Mouse (Mus musculus) gastrocnemius, postnatal 4 days (tissue): ENCODE measurements at regions not wholly inside any gene's neighbourhood (a gene's known extent, or its start where the extent isn't known, plus 50 kb on each side); places are given as distances from the start of the nearest gene placed in this dataset.

ENCODE experiments used
- DNase-seq, 2 experiments: peaks; one replicate each; pipeline ENCODE4 v3.0.0; 2021 to 2022; ENCODE audit warnings: low spot score in 2 of 2, mixed read lengths in 2 of 2

DNA sequence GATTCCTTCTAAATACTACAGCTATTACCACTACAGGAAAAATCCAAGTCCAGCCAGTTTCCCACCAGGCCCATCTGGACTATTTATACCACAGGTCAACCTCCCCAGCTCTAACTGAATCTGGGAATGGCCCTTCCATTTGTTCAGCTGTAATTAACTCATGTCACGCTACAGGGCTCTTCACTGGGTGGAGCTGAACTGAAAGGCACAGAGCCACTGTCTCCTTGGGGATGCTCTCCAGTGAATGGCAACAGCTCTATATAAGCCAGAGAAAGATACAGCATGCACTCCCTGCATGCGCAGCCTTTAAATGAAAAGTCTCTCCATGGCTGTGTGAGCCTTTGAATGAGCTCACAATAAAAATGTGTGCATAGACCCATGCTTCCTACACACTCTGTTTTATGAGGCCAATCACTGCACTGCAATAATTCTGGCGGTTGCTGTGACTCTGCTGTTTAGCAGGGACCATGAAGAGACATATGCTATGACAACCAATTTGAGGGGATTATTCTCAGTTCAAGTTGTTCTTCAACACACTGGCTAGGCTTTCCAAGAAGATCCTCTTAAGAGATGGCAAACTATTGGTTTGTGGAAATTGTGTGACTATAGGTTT lies 376.3 kb upstream of the Kif18a start:
- DNase-seq: no peak

DNA sequence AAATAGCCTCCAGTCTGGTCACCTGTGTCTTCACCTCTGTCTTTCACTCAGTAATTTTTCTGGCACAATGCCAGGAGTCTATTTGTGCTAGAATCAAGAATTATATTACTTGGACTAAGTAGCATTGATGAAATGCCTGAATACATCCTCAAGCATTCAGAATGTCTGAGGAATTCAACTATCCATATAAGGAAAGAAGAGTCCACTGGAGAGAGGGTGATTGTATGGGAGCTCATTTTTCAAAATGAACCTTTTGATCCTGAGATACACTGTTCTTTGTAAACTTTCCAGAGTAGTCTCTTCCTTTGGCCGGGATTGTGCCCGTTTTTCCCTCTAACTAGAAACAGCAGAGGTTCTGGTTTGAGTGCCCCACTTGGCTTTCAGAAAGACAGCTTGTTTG lies 367.0 kb upstream of the Kif18a start:
- DNase-seq: no peak

DNA sequence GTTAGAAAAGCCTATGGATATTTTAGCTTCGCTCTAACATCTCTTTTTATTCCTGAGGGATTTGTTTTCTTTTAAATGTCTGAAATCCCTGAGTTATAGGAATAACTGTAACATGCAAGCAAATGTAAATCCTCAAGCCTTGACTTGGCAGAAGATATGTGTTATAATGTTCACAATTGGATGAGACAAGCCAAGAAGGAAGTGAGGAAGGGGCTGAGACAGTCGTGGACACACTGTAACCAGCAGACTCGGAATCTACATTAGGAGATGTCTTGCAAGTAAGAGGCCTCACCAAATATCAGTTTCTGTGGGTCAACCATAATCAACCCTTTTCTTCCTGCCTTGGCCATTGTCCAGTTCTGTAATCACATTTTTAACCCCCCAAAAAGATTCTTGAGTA lies 366.6 kb upstream of the Kif18a start:
- no peak for DNase-seq

DNA sequence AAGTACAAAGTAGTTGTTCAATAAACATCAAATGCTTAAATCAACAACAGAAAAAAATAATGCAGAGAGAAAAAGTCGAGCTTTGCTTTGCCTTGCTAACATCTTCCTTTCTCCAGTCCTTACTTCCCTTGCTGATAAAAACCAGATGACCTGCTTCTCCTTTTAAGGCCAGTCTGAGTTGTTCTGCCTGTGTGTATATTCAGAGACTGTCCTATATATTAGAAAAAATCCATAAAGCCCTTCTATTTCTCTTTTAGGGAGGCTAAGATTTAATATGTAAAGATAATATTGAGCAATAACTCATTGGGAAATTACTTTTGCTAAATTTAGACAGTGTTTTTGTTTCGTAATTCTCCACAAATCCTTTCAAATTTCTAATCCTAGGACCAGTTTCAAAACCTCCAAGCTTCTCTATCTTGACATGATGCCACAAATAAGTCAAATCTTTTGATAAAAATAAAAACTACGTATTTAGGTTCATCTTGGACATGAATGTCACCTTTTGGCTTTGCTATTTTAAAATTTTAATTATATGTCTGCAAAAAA lies 361.0 kb upstream of the Kif18a start:
- no peak for DNase-seq

DNA sequence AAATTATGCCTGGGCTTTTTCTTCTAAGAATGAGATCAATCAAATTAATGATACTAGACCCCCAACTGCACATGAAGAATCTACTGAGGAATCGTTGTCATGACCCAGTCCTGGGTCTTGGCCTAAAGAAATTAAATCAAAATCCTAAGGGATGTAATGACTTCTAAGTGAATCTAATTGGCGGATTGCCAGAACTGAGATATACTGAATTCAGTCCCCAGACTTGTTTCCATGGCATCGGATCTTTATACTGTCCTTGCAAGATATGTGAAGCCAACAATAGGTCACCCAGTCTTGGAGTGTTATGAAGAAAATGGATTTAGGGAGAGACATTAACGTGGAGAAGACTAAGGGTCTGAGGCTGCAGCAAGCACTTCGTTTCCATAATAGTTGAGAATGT lies 360.4 kb upstream of the Kif18a start:
- no peak for DNase-seq

DNA sequence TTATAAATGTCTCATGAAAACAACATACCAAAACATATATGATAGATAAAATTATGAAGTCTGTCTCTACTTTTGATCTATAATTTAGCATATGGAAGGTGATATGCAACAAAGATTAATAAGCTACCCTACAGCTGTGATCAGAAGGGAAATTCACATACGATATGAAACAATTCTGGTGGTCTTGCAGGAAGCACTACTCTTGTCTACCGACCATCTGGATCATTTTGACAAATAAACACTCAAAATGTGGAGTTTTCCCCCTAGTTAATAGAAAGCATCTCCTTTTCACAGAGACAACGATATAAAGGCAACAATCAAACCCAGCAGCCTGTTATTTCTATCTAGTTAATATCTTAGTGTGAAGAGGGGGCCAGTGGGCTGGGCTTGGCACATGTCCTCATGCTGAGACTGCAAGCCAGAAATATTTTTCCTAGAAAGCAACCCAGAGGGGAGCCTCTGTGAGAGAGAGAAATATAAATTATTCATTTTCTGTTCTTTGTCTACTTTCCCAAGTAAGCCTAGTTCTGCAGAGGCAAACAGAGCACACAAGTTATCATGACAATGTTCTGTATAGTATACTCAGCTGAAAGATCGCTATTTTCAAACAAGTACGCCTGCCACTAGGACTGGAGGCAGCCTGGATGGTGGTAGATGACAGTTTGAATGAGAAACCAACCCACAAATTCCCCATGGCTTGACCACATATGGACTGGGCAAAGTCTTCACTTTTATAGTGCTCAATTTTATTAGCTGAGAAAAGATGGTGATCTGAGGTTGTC lies 344.4 kb upstream of the Kif18a start:
- peak in 1 of 2 experiments; percentile 11 for DNase-seq

DNA sequence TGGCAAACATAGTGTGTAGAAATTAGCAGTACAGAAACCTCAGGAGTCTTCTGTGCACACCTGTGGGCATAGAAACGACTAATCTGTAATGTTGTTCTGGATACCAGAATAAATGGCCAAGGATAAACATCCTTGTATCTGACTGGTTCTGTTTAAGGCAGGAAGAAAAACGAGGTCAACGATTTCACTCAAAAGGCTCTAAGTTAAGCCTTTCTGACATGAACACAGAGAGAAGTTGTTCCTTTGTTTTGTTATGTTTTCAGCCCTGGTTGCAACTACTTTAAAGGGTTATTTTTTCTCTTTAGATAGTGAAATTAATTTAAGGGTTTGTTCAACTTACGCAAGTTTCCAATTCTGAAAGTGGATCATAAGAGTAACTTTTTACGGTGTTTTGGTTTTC lies 299.6 kb upstream of the Kif18a start:
- DNase-seq: no peak

DNA sequence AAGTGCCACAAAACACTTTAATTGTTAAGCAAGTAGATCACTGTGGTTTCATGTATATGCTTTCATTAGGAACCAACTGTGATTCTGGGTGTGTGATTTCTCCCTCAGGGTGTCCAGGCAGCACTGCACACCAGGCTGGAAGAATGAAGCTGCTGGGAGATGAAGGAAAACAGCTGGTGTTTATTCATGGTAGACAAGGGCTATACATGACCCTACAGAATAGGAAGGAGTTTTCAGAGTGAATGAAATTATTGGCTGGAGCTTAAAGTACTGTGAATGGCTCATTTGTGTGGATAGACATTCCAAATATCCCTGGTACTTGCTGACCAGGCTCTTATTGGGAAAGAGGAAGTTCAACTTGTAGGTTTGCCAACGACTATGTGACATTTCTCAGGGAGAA lies 264.3 kb upstream of the Kif18a start:
- DNase-seq: no peak

DNA sequence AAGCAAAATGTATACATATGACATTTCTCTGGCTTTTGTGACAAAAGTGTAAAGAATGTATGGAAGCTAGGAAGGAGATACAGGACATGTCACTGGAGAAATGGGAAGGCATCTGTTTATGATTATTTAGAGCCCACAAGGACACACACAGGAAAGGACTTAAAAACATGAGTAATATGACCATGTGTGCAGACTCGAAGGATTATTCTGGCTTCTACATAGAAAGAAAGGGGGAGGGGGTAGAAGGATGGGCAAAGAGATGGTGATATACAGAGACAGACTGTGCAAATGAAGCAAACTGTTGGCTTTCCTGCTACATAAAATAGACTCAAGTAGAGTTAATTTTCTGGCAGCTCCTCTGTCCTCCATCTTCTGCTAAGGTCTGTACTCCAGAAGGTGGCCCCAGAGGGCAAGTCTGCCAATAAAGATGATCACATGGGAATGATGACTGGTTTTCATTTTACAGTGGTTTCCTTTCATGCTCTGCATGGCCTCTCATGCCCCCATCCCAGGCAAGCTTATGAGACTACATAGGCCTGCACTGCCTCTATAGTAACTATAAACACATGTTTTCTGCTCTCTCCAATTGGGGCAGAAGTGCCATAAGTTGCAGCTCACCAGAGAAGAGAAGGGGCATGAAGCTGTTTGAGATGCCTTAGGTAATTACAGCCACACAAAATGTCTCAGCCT lies 263.4 kb upstream of the Kif18a start:
- no peak for DNase-seq

DNA sequence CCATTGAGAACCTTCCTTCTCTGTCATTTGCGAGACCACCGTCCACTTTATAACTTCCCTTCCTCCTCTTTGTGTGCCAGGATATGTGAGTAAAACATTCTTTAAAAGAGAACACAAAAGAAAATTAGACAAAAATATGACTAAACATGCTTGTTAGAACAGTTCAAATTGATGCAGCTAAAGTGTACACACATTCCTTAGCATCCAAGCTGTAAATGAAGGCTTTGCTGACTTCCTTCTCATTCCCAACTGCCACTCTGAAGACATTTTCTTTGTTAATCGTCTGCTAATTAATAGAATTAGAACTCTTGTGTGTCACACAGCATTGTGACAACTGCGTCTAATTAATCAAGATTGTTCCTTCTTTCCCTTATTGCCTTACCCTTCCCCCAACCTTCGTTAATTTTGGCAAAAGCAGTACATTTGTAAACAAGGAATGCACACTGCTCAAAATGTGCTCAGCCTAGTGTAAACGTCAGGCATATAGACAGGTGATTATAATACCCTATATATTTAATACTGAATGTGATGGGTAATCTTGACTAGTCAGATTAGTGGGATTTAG lies 242.3 kb upstream of the Kif18a start:
- DNase-seq: no peak
